ENCODE assay signal across 9 mouse cellular contexts in the genomic region with DNA sequence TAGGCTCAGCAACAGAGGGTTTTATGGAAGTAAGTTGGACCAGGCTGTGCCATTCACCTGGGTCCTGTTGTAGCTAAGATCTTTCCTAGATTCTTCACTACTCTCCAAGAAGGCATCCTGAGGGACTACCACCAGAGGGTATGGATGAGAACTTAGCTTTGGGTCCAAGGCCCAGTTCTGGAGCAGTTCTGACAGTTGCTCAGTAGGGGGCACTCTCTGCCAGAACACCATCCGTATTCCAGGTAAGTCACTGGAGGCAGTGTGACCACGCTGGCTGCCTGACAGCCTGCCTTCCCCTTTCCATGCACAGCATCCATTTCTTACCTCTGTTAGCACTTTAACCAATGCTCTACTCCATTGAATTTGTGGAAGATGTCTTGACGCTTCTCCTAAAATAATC.
A peak's percentile ranks its signal among the peaks of the same experiment; 100 is the strongest.
DNase-seq lines count a peak whose midpoint lies in the region; ATAC-seq and TF ChIP-seq lines count a peak whose summit lies in the region.
"Had no signal": no experiment of that assay in that cellular context is flagged by ENCODE, and none has a peak within 500 bp of the region (broad histone marks: within the 10 kb centered on the region; RNA-seq: fewer than 3 reads in every experiment).

No protein-coding gene starts in this region.

- no peak overlapping the region for H3K4me3 ChIP-seq in thymus, adult 2 months (ENCODE audit: control insufficient read depth, insufficient read depth, low read length)
- H3K4me3 ChIP-seq in kidney, embryonic 14.5 days (ENCODE audit: low read length) = no peak overlapping the region
- no peak overlapping the region for H3K4me3 ChIP-seq in limb, embryonic 11.5 days (ENCODE audit: low read depth, low read length)
- H3K4me3 ChIP-seq: neural tube, embryonic 12.5 days had no signal

- no peaks in the 10 kb centered on the region for H3K27me3 ChIP-seq in thymus, adult 2 months (ENCODE audit: control insufficient read depth, insufficient read depth, low read length)
- H3K27me3 ChIP-seq in kidney, embryonic 14.5 days (ENCODE audit: control insufficient read depth, insufficient read depth, low read length) = no peaks in the 10 kb centered on the region
- no peaks in the 10 kb centered on the region for H3K27me3 ChIP-seq in limb, embryonic 11.5 days (ENCODE audit: control insufficient read depth, insufficient read depth, low read length)
- H3K27me3 ChIP-seq: neural tube, embryonic 12.5 days had no signal

- H3K9me3 ChIP-seq in kidney, embryonic 14.5 days (ENCODE audit: control insufficient read depth, low read length) = no peaks in the 10 kb centered on the region
- no peaks in the 10 kb centered on the region for H3K9me3 ChIP-seq in limb, embryonic 11.5 days (ENCODE audit: control insufficient read depth, low read length)
- H3K9me3 ChIP-seq: neural tube, embryonic 12.5 days had no signal

- no peaks in the 10 kb centered on the region for H3K36me3 ChIP-seq in thymus, adult 2 months (ENCODE audit: control insufficient read depth, insufficient read depth, low read length)
- H3K36me3 ChIP-seq in kidney, embryonic 14.5 days (ENCODE audit: control insufficient read depth, insufficient read depth, low read length) = no peaks in the 10 kb centered on the region
- no peaks in the 10 kb centered on the region for H3K36me3 ChIP-seq in limb, embryonic 11.5 days (ENCODE audit: control insufficient read depth, insufficient read depth, low read length)
- H3K36me3 ChIP-seq: neural tube, embryonic 12.5 days had no signal

- H3K9ac ChIP-seq in kidney, embryonic 14.5 days (ENCODE audit: low read depth, low read length) = no peak overlapping the region
- H3K9ac ChIP-seq in limb, embryonic 11.5 days (ENCODE audit: low read length) = no peak overlapping the region
- H3K9ac ChIP-seq: neural tube, embryonic 12.5 days had no signal

- 0 out of 2 replicates have a peak, but pooled peaks have one; percentile 39 for ATAC-seq in kidney, embryonic 14.5 days (ENCODE audit: low FRiP score, low TSS enrichment)
- no peak for ATAC-seq in limb, embryonic 11.5 days (ENCODE audit: insufficient number of reproducible peaks, low FRiP score, low TSS enrichment, low read depth)

- 26% methylated on average over 3 of the region's 3 CpGs for WGBS in thymus, adult 2 months
- WGBS in kidney, embryonic 14.5 days = 22% methylated on average over 3 of the region's 3 CpGs
- WGBS in limb, embryonic 11.5 days = 22% methylated on average over 3 of the region's 3 CpGs

- no peak for TF ChIP-seq POLR2A in thymus, adult 2 months (IDR thresholded peaks at IDR 0.05; ENCODE audit: control insufficient read depth, extremely low read depth, insufficient read depth, low read length, poor library complexity)

- H3K4me2 ChIP-seq in kidney, embryonic 14.5 days (replicated peaks; ENCODE audit: low read depth, low read length) = no peak overlapping the region
- no peak overlapping the region for H3K4me2 ChIP-seq in limb, embryonic 11.5 days (ENCODE audit: low read depth, severe bottlenecking)
- H3K4me2 ChIP-seq: neural tube, embryonic 12.5 days had no signal

- no peaks in the 10 kb centered on the region for H3K4me1 ChIP-seq in thymus, adult 2 months (replicated peaks; ENCODE audit: control insufficient read depth, insufficient read depth, low read length)
- H3K4me1 ChIP-seq in kidney, embryonic 14.5 days (ENCODE audit: control insufficient read depth, insufficient read depth, low read length) = no peaks in the 10 kb centered on the region
- H3K4me1 ChIP-seq in limb, embryonic 11.5 days (ENCODE audit: control insufficient read depth, insufficient read depth, low read length) = no peaks in the 10 kb centered on the region
- H3K4me1 ChIP-seq: neural tube, embryonic 12.5 days had no signal

- peak; percentile 34 for DNase-seq in thymus, adult 2 months
- DNase-seq in thymus, adult 18-20 months = no peak
- peak; percentile 45 for DNase-seq in cerebellum, adult 8-10 months
- DNase-seq in frontal cortex, postnatal 36 days (ENCODE audit: low spot score in 2 of 2) = peak; percentile 60 to 75
- peak; percentile 76 for DNase-seq in limb, embryonic 11.5 days (ENCODE audit: low spot score)
- DNase-seq in ovary, adult 18-20 months (ENCODE audit: low spot score) = peak; percentile 17
- DNase-seq in thymus, postnatal 0 days (ENCODE audit: low spot score) = peak; percentile 45

- no peak overlapping the region for H3K27ac ChIP-seq in thymus, adult 2 months (ENCODE audit: control insufficient read depth, insufficient read depth, low read length)
- H3K27ac ChIP-seq in kidney, embryonic 14.5 days (ENCODE audit: low read depth, low read length) = no peak overlapping the region
- H3K27ac ChIP-seq in limb, embryonic 11.5 days (replicated peaks; ENCODE audit: low read depth, low read length) = no peak overlapping the region
- H3K27ac ChIP-seq: neural tube, embryonic 12.5 days had no signal

- peak; percentile 62; the same call in 1 of the 2 replicates for TF ChIP-seq CTCF in thymus, adult 2 months (IDR thresholded peaks at IDR 0.05; ENCODE audit: borderline replicate concordance, control insufficient read depth, extremely low read depth, insufficient read depth, low read length, poor library complexity)

Comparison
In these comparisons a context has a peak if more than half of its experiments do, and no peak if none do; other contexts are left out.
1. DNase-seq: peak in thymus, adult 2 months (single experiment), cerebellum, adult 8-10 months (single experiment), frontal cortex, postnatal 36 days (2 of 2), limb, embryonic 11.5 days (single experiment), ovary, adult 18-20 months (single experiment) and thymus, postnatal 0 days (single experiment); none in thymus, adult 18-20 months (0 of 2).